ENCODE assay signal across 38 mouse cellular contexts in the genomic region with DNA sequence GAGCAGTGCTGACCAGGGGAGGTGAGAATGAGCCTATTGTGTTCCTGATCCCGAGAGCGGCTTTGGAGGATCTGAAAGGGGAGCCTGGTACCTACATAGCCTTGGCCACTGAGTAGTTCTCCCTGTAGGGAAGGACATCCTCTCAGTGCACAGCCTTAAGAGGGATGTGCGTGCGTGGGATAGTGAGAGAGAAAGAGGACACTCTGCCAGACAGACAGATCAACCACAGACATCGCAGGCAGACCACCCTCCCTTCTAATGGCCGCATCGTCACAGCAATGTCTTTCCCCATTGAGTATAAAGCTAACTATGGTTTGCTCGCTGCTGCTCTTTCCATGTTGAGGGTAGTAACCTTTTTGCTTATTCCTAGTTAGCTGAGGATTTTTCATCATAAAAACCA. TPM values are rescaled to one million over a fixed set of nuclear protein-coding genes. Genes with fewer than 3 reads are reported as not detected.
"Had no signal": no experiment of that assay in that cellular context is flagged by ENCODE, and none has a peak within 500 bp of the region (broad histone marks: within the 10 kb centered on the region; RNA-seq: fewer than 3 reads in every experiment).

No protein-coding gene starts in this region.

- H3K4me2 ChIP-seq: heart, embryonic 12.5 days; hindbrain, embryonic 12.5 days; hindbrain, embryonic 14.5 days; intestine, embryonic 15.5 days; limb, embryonic 12.5 days; liver, embryonic 11.5 days had no signal

- H3K9ac ChIP-seq: heart, embryonic 12.5 days; hindbrain, embryonic 12.5 days; hindbrain, embryonic 14.5 days; intestine, embryonic 15.5 days; limb, embryonic 12.5 days had no signal

- H3K4me3 ChIP-seq: gastrocnemius, adult 2 months; heart, embryonic 10.5 days; heart, embryonic 12.5 days; hindbrain, embryonic 10.5 days; hindbrain, embryonic 12.5 days; intestine, embryonic 15.5 days; layer of hippocampus, adult 2 months; left cerebral cortex, adult 2 months; limb, embryonic 12.5 days had no signal

- H3K4me1 ChIP-seq: hindbrain, embryonic 10.5 days; intestine, embryonic 15.5 days had no signal

- H3K27ac ChIP-seq: heart, embryonic 10.5 days; hindbrain, embryonic 10.5 days; hindbrain, embryonic 12.5 days; hindbrain, embryonic 14.5 days; intestine, embryonic 15.5 days; layer of hippocampus, adult 2 months; left cerebral cortex, adult 2 months; limb, embryonic 12.5 days had no signal

- H3K36me3 ChIP-seq: heart, embryonic 10.5 days; heart, embryonic 12.5 days; hindbrain, embryonic 10.5 days; hindbrain, embryonic 12.5 days; intestine, embryonic 15.5 days; limb, embryonic 12.5 days had no signal

- ATAC-seq: hindbrain, embryonic 16.5 days; inflammation-experienced regulatory T-cells, adult 6 months; intestine, embryonic 15.5 days; intestine, postnatal 0 days had no signal

- H3K9me3 ChIP-seq: heart, embryonic 10.5 days; heart, embryonic 12.5 days; hindbrain, embryonic 10.5 days; hindbrain, embryonic 12.5 days; intestine, embryonic 15.5 days had no signal

- DNase-seq: gastrocnemius, adult 2 months; gastrocnemius, postnatal 10 days; gastrocnemius, postnatal 25 days; heart, postnatal 10 days; heart, postnatal 4 days; kidney, adult 18-20 months; kidney, adult 8-10 months; kidney, postnatal 10 days; kidney, postnatal 25 days; kidney, postnatal 4 days; left cerebral cortex, postnatal 4 days; liver had no signal

- H3K27me3 ChIP-seq: heart, embryonic 12.5 days; hindbrain, embryonic 12.5 days; intestine, embryonic 15.5 days; limb, embryonic 12.5 days had no signal

RNA-seq across cellular contexts. Expression of a gene that starts 11.7 kb away (rescaled TPM):
- total RNA-seq: gastrocnemius, adult 2 months; gastrocnemius, postnatal 10 days; gastrocnemius, postnatal 25 days; gastrocnemius, postnatal 4 days; granulocyte monocyte progenitor cell, adult 5-6 weeks; heart, adult 8-10 months; heart, postnatal 10 days; heart, postnatal 25 days; heart, postnatal 4 days; layer of hippocampus, adult 2 months; layer of hippocampus, postnatal 10 days; layer of hippocampus, postnatal 25 days; left cerebral cortex, adult 2 months; left cerebral cortex, postnatal 25 days; left cerebral cortex, postnatal 4 days had no signal
- polyA plus RNA-seq: frontal cortex, adult 2 months; heart, embryonic 10.5 days; heart, embryonic 12.5 days; heart, embryonic 14.5 days; heart, embryonic 16.5 days; hindbrain, embryonic 10.5 days; hindbrain, embryonic 12.5 days; hindbrain, embryonic 14.5 days; hindbrain, embryonic 16.5 days; inflammation-experienced regulatory T-cells, adult 6 months; intestine, embryonic 15.5 days; intestine, postnatal 0 days; kidney, embryonic 14.5 days; kidney, embryonic 16.5 days; limb, embryonic 12.5 days; limb, embryonic 14.5 days; liver, embryonic 11.5 days had no signal
